Mouse (Mus musculus): Measurements from ENCODE around the gene 4930539E08Rik.

GRCm38 (mm10) chr17:28854377-28854776 lies 60.7 kb downstream of the 4930539E08Rik start:
- TF ChIP-seq CTCF (IDR thresholded peaks at IDR 0.05; ENCODE audit: low read depth) (no peak), EP300 (IDR thresholded peaks at IDR 0.05; ENCODE audit: low read depth) (no peak)

All from liver, postnatal 0 days (tissue).